Mouse (Mus musculus): ENCODE measurements at regions not wholly inside any gene's neighbourhood (a gene's known extent, or its start where the extent isn't known, plus 50 kb on each side); places are given as distances from the start of the nearest gene placed in this dataset.

- no peak for DNase-seq (ENCODE audit: low read depth)
These were observed 864.9 kb downstream of the Efnb2 start for GRCm38 (mm10) chr8:7796156-7796555.

- no peak for DNase-seq (ENCODE audit: low read depth)
These were observed 897.2 kb downstream of the Efnb2 start for GRCm38 (mm10) chr8:7763820-7764219.

- no peak for DNase-seq (ENCODE audit: low read depth)
These were observed 900.1 kb downstream of the Efnb2 start for GRCm38 (mm10) chr8:7760987-7761386.

GRCm38 (mm10) chr8:7732726-7733125 is 928.3 kb downstream of the Efnb2 start:
- DNase-seq (ENCODE audit: low read depth): no peak

GRCm38 (mm10) chr8:7721880-7722279 is 939.2 kb downstream of the Efnb2 start:
- DNase-seq (ENCODE audit: low read depth): no peak

GRCm38 (mm10) chr8:7718898-7719696 is 941.9 kb downstream of the Efnb2 start:
- DNase-seq (ENCODE audit: low read depth): no peak

GRCm38 (mm10) chr8:7710764-7711163 is 950.3 kb downstream of the Efnb2 start:
- DNase-seq (ENCODE audit: low read depth): no peak

- no peak for DNase-seq (ENCODE audit: low read depth)
These were observed 951.6 kb downstream of the Efnb2 start for GRCm38 (mm10) chr8:7709406-7709805.

GRCm38 (mm10) chr8:7691355-7691996 is 969.6 kb downstream of the Efnb2 start:
- DNase-seq (ENCODE audit: low read depth): no peak

- no peak for DNase-seq (ENCODE audit: low read depth)
These were observed 1007.2 kb downstream of the Efnb2 start for GRCm38 (mm10) chr8:7653804-7654203.
